Mouse (Mus musculus) frontal cortex, postnatal 10 days (tissue): ENCODE measurements at regions not wholly inside any gene's neighbourhood (a gene's known extent, or its start where the extent isn't known, plus 50 kb on each side); places are given as distances from the start of the nearest gene placed in this dataset.

Source experiments
- DNase-seq, 2 experiments: peaks; one replicate each; pipeline ENCODE4 v3.0.0; 2022; ENCODE audit warnings: low spot score in 2 of 2, mixed read lengths in 1 of 2

- DNase-seq: no peak
Measured at GRCm38 (mm10) chr10:17075576-17075975, 647.4 kb upstream of the Cited2 start.

GRCm38 (mm10) chr10:17076186-17076585 lies 646.8 kb upstream of the Cited2 start:
- no peak for DNase-seq

GRCm38 (mm10) chr10:17077580-17077979 lies 645.4 kb upstream of the Cited2 start:
- no peak for DNase-seq

- DNase-seq: no peak
Measured at GRCm38 (mm10) chr10:17080818-17081217, 642.2 kb upstream of the Cited2 start.

GRCm38 (mm10) chr10:17082926-17083325 lies 640.1 kb upstream of the Cited2 start:
- no peak for DNase-seq

GRCm38 (mm10) chr10:17102065-17102464 lies 621.0 kb upstream of the Cited2 start:
- no peak for DNase-seq

- DNase-seq: no peak
Measured at GRCm38 (mm10) chr10:17103416-17103815, 619.6 kb upstream of the Cited2 start.

- DNase-seq: no peak
Measured at GRCm38 (mm10) chr10:17106831-17107230, 616.2 kb upstream of the Cited2 start.

GRCm38 (mm10) chr10:17111071-17111470 lies 611.9 kb upstream of the Cited2 start:
- no peak for DNase-seq

GRCm38 (mm10) chr10:17114805-17115204 lies 608.2 kb upstream of the Cited2 start:
- no peak for DNase-seq

GRCm38 (mm10) chr10:17129391-17130163 lies 593.4 kb upstream of the Cited2 start:
- no peak for DNase-seq

- DNase-seq: no peak
Measured at GRCm38 (mm10) chr10:17130661-17131060, 592.4 kb upstream of the Cited2 start.

- DNase-seq: no peak
Measured at GRCm38 (mm10) chr10:17131763-17132162, 591.3 kb upstream of the Cited2 start.

- DNase-seq: no peak
Measured at GRCm38 (mm10) chr10:17175385-17175784, 547.6 kb upstream of the Cited2 start.

- DNase-seq: no peak
Measured at GRCm38 (mm10) chr10:17177054-17177453, 546.0 kb upstream of the Cited2 start.

- no peak for DNase-seq
Measured at GRCm38 (mm10) chr10:17177503-17178278, 545.3 kb upstream of the Cited2 start.

GRCm38 (mm10) chr10:17178627-17179026 lies 544.4 kb upstream of the Cited2 start:
- no peak for DNase-seq

- DNase-seq: no peak
Measured at GRCm38 (mm10) chr10:17184418-17184817, 538.6 kb upstream of the Cited2 start.

- DNase-seq: no peak
Measured at GRCm38 (mm10) chr10:17196205-17196604, 526.8 kb upstream of the Cited2 start.

- no peak for DNase-seq
Measured at GRCm38 (mm10) chr10:17196636-17197035, 526.4 kb upstream of the Cited2 start.

GRCm38 (mm10) chr10:17200524-17201426 lies 522.2 kb upstream of the Cited2 start:
- no peak for DNase-seq

- DNase-seq: no peak
Measured at GRCm38 (mm10) chr10:17201427-17201745, 521.6 kb upstream of the Cited2 start.
